8 mouse cellular contexts compared by ENCODE assay signal in genomic region chr4:155012788-155013187, GRCm38 (mm10). TPM values are rescaled to one million over a fixed set of nuclear protein-coding genes. Genes with fewer than 3 reads are reported as not detected.
DNase-seq lines count a peak whose midpoint lies in the region; ATAC-seq and TF ChIP-seq lines count a peak whose summit lies in the region.

No protein-coding gene starts in this region.

- no peak overlapping the region for H3K27ac ChIP-seq in forebrain, embryonic 15.5 days (replicated peaks)
- H3K27ac ChIP-seq in hindbrain, postnatal 0 days: no peak overlapping the region
- no peak overlapping the region for H3K27ac ChIP-seq in stomach, embryonic 14.5 days (ENCODE audit: low read length)

- peak; percentile 88 for TF ChIP-seq CTCF in hindbrain, postnatal 0 days (IDR thresholded peaks at IDR 0.05; ENCODE audit: low read depth)

- H3K4me1 ChIP-seq in forebrain, embryonic 15.5 days: peaks cover 32% of the 10 kb centered on the region
- peaks cover 17% of the 10 kb centered on the region for H3K4me1 ChIP-seq in hindbrain, postnatal 0 days (ENCODE audit: insufficient read depth, low read length)
- no peaks in the 10 kb centered on the region for H3K4me1 ChIP-seq in stomach, embryonic 14.5 days (ENCODE audit: control insufficient read depth, insufficient read depth, low read length)

- H3K36me3 ChIP-seq in forebrain, embryonic 15.5 days: no peaks in the 10 kb centered on the region
- H3K36me3 ChIP-seq in hindbrain, postnatal 0 days (ENCODE audit: insufficient read depth, low read length): no peaks in the 10 kb centered on the region
- H3K36me3 ChIP-seq in stomach, embryonic 14.5 days (ENCODE audit: control insufficient read depth, insufficient read depth, low read length): no peaks in the 10 kb centered on the region

- no peaks in the 10 kb centered on the region for H3K9me3 ChIP-seq in forebrain, embryonic 15.5 days
- H3K9me3 ChIP-seq in hindbrain, postnatal 0 days (ENCODE audit: low read length): no peaks in the 10 kb centered on the region
- no peaks in the 10 kb centered on the region for H3K9me3 ChIP-seq in stomach, embryonic 14.5 days (ENCODE audit: control insufficient read depth, low read depth, low read length)

- H3K4me3 ChIP-seq in forebrain, embryonic 15.5 days: no peak overlapping the region
- H3K4me3 ChIP-seq in hindbrain, postnatal 0 days (ENCODE audit: low read length): no peak overlapping the region
- H3K4me3 ChIP-seq in stomach, embryonic 14.5 days (ENCODE audit: low read depth, low read length): no peak overlapping the region

- peak; percentile 35; the same call in 1 of the 2 replicates for ATAC-seq in forebrain, embryonic 15.5 days (replicated peaks)
- ATAC-seq in hindbrain, postnatal 0 days: peak; percentile 66
- 0 out of 2 replicates have a peak, but pooled peaks have one; percentile 16 for ATAC-seq in stomach, embryonic 14.5 days (ENCODE audit: insufficient number of reproducible peaks, insufficient read depth, low FRiP score, low read depth)

- H3K27me3 ChIP-seq in forebrain, embryonic 15.5 days: no peaks in the 10 kb centered on the region
- no peaks in the 10 kb centered on the region for H3K27me3 ChIP-seq in hindbrain, postnatal 0 days (ENCODE audit: insufficient read depth, low read length)
- no peaks in the 10 kb centered on the region for H3K27me3 ChIP-seq in stomach, embryonic 14.5 days (ENCODE audit: control insufficient read depth, insufficient read depth, low read length)

- H3K4me2 ChIP-seq in forebrain, embryonic 15.5 days (replicated peaks): no peak overlapping the region
- no peak overlapping the region for H3K4me2 ChIP-seq in hindbrain, postnatal 0 days (ENCODE audit: low read depth, low read length)
- H3K4me2 ChIP-seq in stomach, embryonic 14.5 days (replicated peaks; ENCODE audit: low read depth, low read length): no peak overlapping the region

- 7% methylated on average over 4 of the region's 4 CpGs for WGBS in forebrain, embryonic 15.5 days
- WGBS in hindbrain, postnatal 0 days: 8% methylated on average over 4 of the region's 4 CpGs
- 3% methylated on average over 4 of the region's 4 CpGs for WGBS in stomach, embryonic 14.5 days

- peak; percentile 59 for DNase-seq in urinary bladder, postnatal 14 days (ENCODE audit: low spot score)
- no peak for DNase-seq in urinary bladder, postnatal 10 days (ENCODE audit: low spot score)
- peak; percentile 86 for DNase-seq in cerebellum, adult 11-12 months
- DNase-seq in hindbrain, postnatal 0 days (ENCODE audit: low spot score): peak; percentile 89
- DNase-seq in liver: peak; percentile 61
- peak; percentile 25 to 46 for DNase-seq in natural killer cell, adult 2 months (ENCODE audit: low spot score in 2 of 2)

- H3K9ac ChIP-seq in forebrain, embryonic 15.5 days (replicated peaks): no peak overlapping the region
- no peak overlapping the region for H3K9ac ChIP-seq in hindbrain, postnatal 0 days (replicated peaks; ENCODE audit: low read length)
- no peak overlapping the region for H3K9ac ChIP-seq in stomach, embryonic 14.5 days (replicated peaks; ENCODE audit: low read depth, low read length)

RNA-seq across cellular contexts. Expression of gene Plch2, which starts 43.8 kb away (rescaled TPM):
- 10.0 and 12.7 TPM in 2 replicates for polyA plus RNA-seq in forebrain, embryonic 15.5 days (2015; fragmentation: Nextera tagmentation; extraction: Ambion mirVana)
- total RNA-seq in hindbrain, postnatal 0 days (2014; rRNA removed): 45.7 and 48.8 TPM in 2 replicates
- 12.5 and 12.8 TPM in 2 replicates for polyA plus RNA-seq in hindbrain, postnatal 0 days (2015; fragmentation: Nextera tagmentation; extraction: Ambion mirVana)
- polyA plus RNA-seq in stomach, embryonic 14.5 days (2014; fragmentation: Nextera tagmentation; extraction: Ambion mirVana): 25.1 and 25.9 TPM in 2 replicates

RNA-seq across cellular contexts. Expression of gene Pank4, which starts 48.9 kb away (rescaled TPM):
- polyA plus RNA-seq in forebrain, embryonic 15.5 days (2015; fragmentation: Nextera tagmentation; extraction: Ambion mirVana): 43.5 and 48.9 TPM in 2 replicates
- total RNA-seq in hindbrain, postnatal 0 days (2014; rRNA removed): 34.5 and 40.9 TPM in 2 replicates
- polyA plus RNA-seq in hindbrain, postnatal 0 days (2015; fragmentation: Nextera tagmentation; extraction: Ambion mirVana): 25.2 and 28.1 TPM in 2 replicates
- 48.3 and 50.4 TPM in 2 replicates for polyA plus RNA-seq in stomach, embryonic 14.5 days (2014; fragmentation: Nextera tagmentation; extraction: Ambion mirVana)

RNA-seq across cellular contexts. Expression of gene Hes5, which starts 52.1 kb away (rescaled TPM):
- 125 and 127 TPM in 2 replicates for polyA plus RNA-seq in forebrain, embryonic 15.5 days (2015; fragmentation: Nextera tagmentation; extraction: Ambion mirVana)
- 149 and 177 TPM in 2 replicates for total RNA-seq in hindbrain, postnatal 0 days (2014; rRNA removed)
- polyA plus RNA-seq in hindbrain, postnatal 0 days (2015; fragmentation: Nextera tagmentation; extraction: Ambion mirVana): 106 and 122 TPM in 2 replicates
- 0.91 and 1.1 TPM in 2 replicates for polyA plus RNA-seq in stomach, embryonic 14.5 days (2014; fragmentation: Nextera tagmentation; extraction: Ambion mirVana)

RNA-seq across cellular contexts. Expression of gene Pex10, which starts 54.0 kb away (rescaled TPM):
- 22.0 and 23.5 TPM in 2 replicates for polyA plus RNA-seq in forebrain, embryonic 15.5 days (2015; fragmentation: Nextera tagmentation; extraction: Ambion mirVana)
- total RNA-seq in hindbrain, postnatal 0 days (2014; rRNA removed): 12.8 and 20.2 TPM in 2 replicates
- polyA plus RNA-seq in hindbrain, postnatal 0 days (2015; fragmentation: Nextera tagmentation; extraction: Ambion mirVana): 15.4 and 15.9 TPM in 2 replicates
- 6.5 and 6.7 TPM in 2 replicates for polyA plus RNA-seq in stomach, embryonic 14.5 days (2014; fragmentation: Nextera tagmentation; extraction: Ambion mirVana)

Comparison
In these comparisons a context has a peak if more than half of its experiments do, and no peak if none do; other contexts are left out.
1. ATAC-seq: peak in every context shown above with its lines; median percentile 66 in hindbrain, postnatal 0 days; 35 in forebrain, embryonic 15.5 days; 16 in stomach, embryonic 14.5 days.
2. RNA of gene Hes5, which starts 52.1 kb away (polyA plus RNA-seq): 125 to 127 TPM in forebrain, embryonic 15.5 days and 106 to 122 TPM in hindbrain, postnatal 0 days; 0.91 to 1.1 TPM in stomach, embryonic 14.5 days; every median in the first group is over 10 times any median in the second.